Mouse (Mus musculus) liver, postnatal 0 days (tissue): ENCODE results near the gene Slc11a1. TPM values are rescaled to one million over a fixed set of nuclear protein-coding genes. Genes with fewer than 3 reads are reported as not detected.

ENCODE experiments used
- ATAC-seq: fragments of 200-750 bp; cut with Nextera tagmentation; 2 replicates; pipeline ENCODE4 v1.8.0; 2017; ENCODE audit warnings: mild to moderate bottlenecking, moderate library complexity
- DNase-seq: peaks from one replicate; pipeline ENCODE4 v3.0.0-alpha.2; 2016
- H3K27ac ChIP-seq: fragments of 300-500 bp; sonication (generic); 2 replicates; pipeline ENCODE4 v1.5.1; 2014; ENCODE audit warnings: antibody characterized with exemption, moderate library complexity, mild to moderate bottlenecking, low read depth
- H3K27me3 ChIP-seq: fragments of 300-500 bp; sonication (generic); 2 replicates; pipeline ENCODE4 v1.6.1; 2014; ENCODE audit warnings: low read length, control low read depth, mixed read lengths; ENCODE audit not compliant: insufficient read depth
- H3K36me3 ChIP-seq: fragments of 300-500 bp; sonication (generic); replicated peaks from 2 replicates; pipeline ENCODE4 v1.6.1; 2014; ENCODE audit warnings: mild to moderate bottlenecking, control low read depth, low read length, moderate library complexity, mixed read lengths; ENCODE audit not compliant: insufficient read depth
- H3K4me1 ChIP-seq: fragments of 300-500 bp; sonication (generic); 2 replicates; pipeline ENCODE4 v1.6.1; 2014; ENCODE audit warnings: antibody characterized with exemption, mild to moderate bottlenecking, control low read depth; ENCODE audit not compliant: insufficient read depth
- H3K4me2 ChIP-seq: fragments of 300-500 bp; sonication (generic); 2 replicates; pipeline ENCODE4 v1.6.1; 2014; ENCODE audit warnings: low read depth, mild to moderate bottlenecking, low read length, moderate library complexity, mixed read lengths
- H3K4me3 ChIP-seq: fragments of 300-500 bp; sonication (generic); 2 replicates; pipeline ENCODE4 v1.5.1; 2014; ENCODE audit warnings: low read depth, low read length
- H3K9ac ChIP-seq: fragments of 300-500 bp; sonication (generic); replicated peaks from 2 replicates; pipeline ENCODE4 v1.6.1; 2014; ENCODE audit warnings: mild to moderate bottlenecking, moderate library complexity
- H3K9me3 ChIP-seq: fragments of 300-500 bp; sonication (generic); 2 replicates; pipeline ENCODE4 v1.6.1; 2016; ENCODE audit warnings: mild to moderate bottlenecking, control low read depth, low read length, mixed read lengths
- CTCF ChIP-seq: sonication (generic); IDR thresholded peaks from 2 replicates; pipeline ENCODE4 v1.5.1; 2016; ENCODE audit warnings: antibody characterized with exemption, low read depth
- EP300 ChIP-seq: IDR thresholded peaks from 2 replicates; pipeline ENCODE4 v1.6.1; 2016; ENCODE audit warnings: antibody characterized with exemption, low read depth, mild to moderate bottlenecking
- WGBS: fragments of 180-500 bp; shearing (Covaris S2); extraction: QIAGEN DNeasy Blood & Tissue Kit; methylation state at CpG from one replicate; pipeline ENCODE4 v1.1.7; 2014; ENCODE audit not compliant: insufficient replicate concordance; 5-methylcytosine and 5-hydroxymethylcytosine counted together
- polyA plus RNA-seq: library from polyadenylated mRNA; unstranded; fragments of >200 nt; fragmentation: Nextera tagmentation; extraction: Ambion mirVana; gene quantifications from 2 replicates; pipeline ENCODE4 v1.2.1, GENCODE M21; 2015

Slc11a1 gene
- polyA plus RNA-seq, 1 experiment from 2014 or later = 15.1 TPM

DNA sequence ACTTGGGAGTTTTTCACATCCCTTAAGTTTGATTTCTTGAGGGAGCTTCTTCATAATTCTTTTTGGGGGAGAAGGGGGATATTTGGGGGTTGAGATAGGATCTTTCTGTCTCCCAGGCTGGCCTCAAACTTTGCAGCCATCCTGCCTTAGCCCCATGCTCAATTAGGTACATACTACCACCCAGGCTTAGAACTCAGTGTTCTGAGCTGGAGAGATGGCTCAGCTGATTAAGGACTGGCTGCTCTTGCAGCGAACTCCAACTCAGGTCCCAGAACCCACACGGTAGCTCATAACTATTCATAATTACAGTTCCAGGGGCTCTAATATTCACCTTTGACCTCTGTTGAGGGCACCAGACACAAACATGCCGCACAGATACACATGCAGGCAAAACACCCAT is 40.4 kb upstream of the Slc11a1 start:
- WGBS = 82% methylated on average over 3 of the region's 3 CpGs
- TF ChIP-seq CTCF (no peak), EP300 (no peak)
- DNase-seq (no peak), ATAC-seq (no peak)
- Histone ChIP-seq H3K4me1 (peaks cover 27% of the 10 kb centered on the region), H3K4me3 (no peak overlapping the region), H3K9me3 (no peaks in the 10 kb centered on the region), H3K36me3 (no peaks in the 10 kb centered on the region), H3K4me2 (no peak overlapping the region), H3K27ac (no peak overlapping the region), H3K27me3 (no peaks in the 10 kb centered on the region), H3K9ac (no peak overlapping the region)

DNA sequence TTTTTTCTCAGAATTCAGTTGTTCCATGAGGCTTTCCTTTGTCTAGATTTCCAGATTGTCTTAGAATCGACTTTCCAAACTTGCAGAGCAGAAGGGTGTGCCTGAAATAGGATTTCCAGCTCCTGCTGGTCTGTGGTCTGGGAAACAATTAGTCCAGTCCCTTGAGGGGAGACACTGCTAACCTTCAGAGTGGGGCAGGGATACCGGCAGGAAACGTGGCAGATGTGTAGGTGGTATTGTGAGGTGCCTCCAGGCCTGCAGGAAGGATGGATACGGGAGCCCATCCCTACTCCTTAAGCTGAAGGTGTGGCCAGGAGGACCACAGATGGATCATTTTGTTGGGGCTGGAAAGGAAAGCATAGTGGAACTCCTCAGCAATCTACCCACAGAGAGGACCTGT is 40.0 kb upstream of the Slc11a1 start:
- Histone ChIP-seq H3K4me2 (no peak overlapping the region), H3K36me3 (no peaks in the 10 kb centered on the region), H3K4me1 (peaks cover 27% of the 10 kb centered on the region), H3K9ac (no peak overlapping the region), H3K27me3 (no peaks in the 10 kb centered on the region), H3K4me3 (no peak overlapping the region), H3K9me3 (no peaks in the 10 kb centered on the region), H3K27ac (no peak overlapping the region)
- 75% methylated on average over 4 of the region's 4 CpGs for WGBS
- ATAC-seq = no peak
- TF ChIP-seq CTCF = no peak
- TF ChIP-seq EP300 = no peak
- DNase-seq = no peak

DNA sequence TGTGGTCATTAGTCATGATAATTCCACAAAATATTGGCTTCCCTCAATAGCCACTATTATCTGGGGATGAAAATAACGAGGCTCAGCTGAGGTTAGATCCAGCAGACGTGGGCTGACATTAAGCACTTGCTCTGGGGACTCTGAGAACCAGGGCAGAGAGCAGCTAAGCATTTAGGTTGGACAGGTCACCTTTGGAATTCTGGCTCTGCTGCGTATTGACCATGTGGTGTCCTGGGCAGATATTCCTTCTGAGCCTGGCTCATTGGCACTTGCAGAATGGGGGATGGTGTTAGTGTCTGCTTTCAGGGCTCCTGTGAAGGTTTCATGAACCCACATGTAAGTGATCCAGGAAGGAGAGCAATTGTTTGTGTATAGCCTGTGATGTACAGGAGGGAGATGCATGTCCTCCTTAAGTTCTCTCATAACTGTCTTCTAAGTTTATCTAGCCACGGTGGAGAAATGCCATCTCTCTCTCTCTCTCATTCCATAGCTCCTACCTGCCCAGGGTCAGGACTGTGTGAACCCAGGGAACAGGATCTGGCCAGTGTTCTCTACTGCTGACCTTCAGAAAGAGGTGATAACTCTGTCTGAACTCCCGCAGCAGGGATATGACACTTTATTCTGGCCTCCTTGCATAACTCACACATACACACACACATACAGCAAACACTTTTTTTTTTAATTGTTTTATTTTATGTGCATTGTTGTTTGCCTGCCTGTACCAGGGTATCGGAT is 39.4 kb upstream of the Slc11a1 start:
- WGBS = 68% methylated on average over 6 of the region's 6 CpGs
- Histone ChIP-seq H3K27me3 (no peaks in the 10 kb centered on the region), H3K27ac (no peak overlapping the region), H3K4me3 (no peak overlapping the region), H3K36me3 (no peaks in the 10 kb centered on the region), H3K4me1 (peaks cover 27% of the 10 kb centered on the region), H3K9me3 (no peaks in the 10 kb centered on the region), H3K4me2 (no peak overlapping the region), H3K9ac (no peak overlapping the region)
- ATAC-seq (no peak), DNase-seq (no peak)
- TF ChIP-seq EP300 (no peak), CTCF (no peak)

DNA sequence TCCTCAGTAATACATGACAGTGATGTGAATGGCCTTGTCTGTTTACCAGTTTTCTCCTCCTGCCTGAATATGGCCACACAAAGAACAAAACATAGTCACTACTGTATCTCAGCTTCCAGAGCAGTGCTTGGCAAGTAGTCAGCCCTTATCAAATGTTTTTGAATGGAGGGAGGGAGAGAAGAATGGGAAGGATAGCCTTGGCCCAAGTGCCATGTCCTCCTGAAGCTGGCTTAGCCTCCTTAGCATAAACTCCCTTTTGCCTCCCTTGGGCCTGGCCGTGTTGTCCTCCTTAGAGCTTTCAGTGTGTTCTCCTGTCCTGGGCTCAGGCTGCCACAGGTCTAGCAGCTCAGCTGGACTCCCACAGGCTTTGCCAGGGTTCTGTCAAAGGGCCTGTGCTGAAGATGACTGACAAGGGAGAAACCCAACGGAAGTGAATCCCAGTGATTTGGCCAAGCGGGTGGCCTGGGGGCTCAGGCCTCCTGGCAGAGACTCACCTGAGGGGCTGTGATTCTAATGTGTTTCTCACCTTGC is 37.7 kb upstream of the Slc11a1 start:
- Histone ChIP-seq H3K4me1 (peaks cover 10% of the 10 kb centered on the region), H3K27ac (no peak overlapping the region), H3K4me2 (no peak overlapping the region), H3K9me3 (no peaks in the 10 kb centered on the region), H3K4me3 (no peak overlapping the region), H3K27me3 (no peaks in the 10 kb centered on the region), H3K36me3 (no peaks in the 10 kb centered on the region), H3K9ac (no peak overlapping the region)
- ATAC-seq (no peak), DNase-seq (no peak)
- TF ChIP-seq EP300 (no peak), CTCF (no peak)
- WGBS = 88% methylated on average over 3 of the region's 3 CpGs

DNA sequence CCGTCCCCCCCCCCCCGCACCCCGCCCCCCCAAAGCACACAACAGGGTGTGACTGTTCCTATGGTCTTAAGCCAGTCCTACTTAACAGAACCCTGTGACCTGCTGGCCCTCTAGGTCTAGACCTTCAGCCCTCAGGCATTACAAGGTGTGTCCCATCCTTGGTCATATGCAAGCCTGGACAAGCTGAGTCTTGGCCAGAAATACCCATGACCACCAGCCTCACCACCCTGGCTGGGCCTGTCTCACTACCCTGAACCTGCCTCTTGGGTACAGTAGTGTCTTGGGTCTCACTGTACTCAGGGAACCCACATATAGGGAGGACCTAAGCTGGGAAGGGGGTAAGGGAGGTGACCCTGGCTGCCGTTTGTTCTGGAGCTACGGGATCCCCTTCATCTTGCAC is 37.0 kb upstream of the Slc11a1 start:
- no peaks in the 10 kb centered on the region for H3K9me3 ChIP-seq
- no peak overlapping the region for H3K27ac ChIP-seq
- WGBS = 60% methylated on average over 5 of the region's 5 CpGs
- H3K9ac ChIP-seq = no peak overlapping the region
- H3K27me3 ChIP-seq = no peaks in the 10 kb centered on the region
- no peak for ATAC-seq
- H3K36me3 ChIP-seq = no peaks in the 10 kb centered on the region
- TF ChIP-seq EP300 (no peak), CTCF (no peak)
- no peak overlapping the region for H3K4me2 ChIP-seq
- DNase-seq = no peak
- no peak overlapping the region for H3K4me3 ChIP-seq
- H3K4me1 ChIP-seq = peaks cover 3% of the 10 kb centered on the region

DNA sequence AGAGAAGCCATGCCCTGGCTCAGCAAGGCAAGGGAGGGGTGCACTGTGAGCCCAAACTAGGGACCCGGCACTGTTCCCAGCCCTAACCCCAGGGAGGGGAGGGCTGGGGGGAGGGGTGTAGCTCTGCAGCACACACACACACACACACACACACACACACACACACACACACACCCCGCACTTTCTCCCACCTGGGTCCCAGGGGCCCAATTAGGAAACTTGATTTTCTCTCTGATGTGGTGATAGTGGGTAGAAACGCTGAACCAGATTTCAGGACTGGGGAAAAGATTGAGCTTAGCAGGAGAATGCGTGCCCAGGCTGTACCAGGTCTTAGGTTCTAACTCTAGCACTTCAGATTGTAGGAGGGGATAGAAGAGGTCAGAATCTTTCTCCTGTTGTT is 36.4 kb upstream of the Slc11a1 start:
- ATAC-seq (no peak), DNase-seq (no peak)
- Histone ChIP-seq H3K36me3 (no peaks in the 10 kb centered on the region), H3K4me3 (no peak overlapping the region), H3K4me1 (peaks cover 5% of the 10 kb centered on the region; the same call in 1 of the 2 replicates), H3K27ac (no peak overlapping the region), H3K4me2 (no peak overlapping the region), H3K27me3 (no peaks in the 10 kb centered on the region), H3K9me3 (no peaks in the 10 kb centered on the region), H3K9ac (no peak overlapping the region)
- TF ChIP-seq EP300 (no peak), CTCF (no peak)
- 70% methylated on average over 4 of the region's 4 CpGs for WGBS

DNA sequence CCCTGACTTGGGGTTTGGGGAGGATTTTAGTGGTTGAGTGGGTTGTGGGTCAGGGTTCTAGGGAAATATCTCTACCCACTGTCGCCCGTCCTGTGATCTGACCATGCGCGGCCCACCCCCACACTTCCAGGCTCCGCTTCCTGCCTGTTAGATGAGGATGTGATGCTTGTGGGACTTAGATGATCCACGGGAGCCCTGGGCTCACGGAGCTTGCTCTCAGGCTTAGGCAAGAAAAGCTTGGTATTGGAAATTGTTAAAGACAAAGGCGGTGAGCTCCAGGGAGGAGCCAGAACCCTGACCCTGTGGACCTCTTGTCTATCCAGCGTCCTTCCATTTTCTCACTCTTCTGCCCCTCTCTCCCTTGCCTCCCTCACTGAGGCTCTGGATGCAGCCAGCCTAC is 35.1 kb upstream of the Slc11a1 start:
- Histone ChIP-seq H3K36me3 (no peaks in the 10 kb centered on the region), H3K4me2 (no peak overlapping the region), H3K27ac (no peak overlapping the region), H3K9ac (no peak overlapping the region), H3K27me3 (no peaks in the 10 kb centered on the region), H3K4me3 (no peak overlapping the region), H3K9me3 (no peaks in the 10 kb centered on the region), H3K4me1 (peaks cover 6% of the 10 kb centered on the region; the same call in 1 of the 2 replicates)
- DNase-seq (no peak), ATAC-seq (no peak)
- WGBS = 84% methylated on average over 9 of the region's 9 CpGs
- TF ChIP-seq CTCF (no peak), EP300 (no peak)
